ENCODE assay signal across 8 mouse cellular contexts in the genomic region with DNA sequence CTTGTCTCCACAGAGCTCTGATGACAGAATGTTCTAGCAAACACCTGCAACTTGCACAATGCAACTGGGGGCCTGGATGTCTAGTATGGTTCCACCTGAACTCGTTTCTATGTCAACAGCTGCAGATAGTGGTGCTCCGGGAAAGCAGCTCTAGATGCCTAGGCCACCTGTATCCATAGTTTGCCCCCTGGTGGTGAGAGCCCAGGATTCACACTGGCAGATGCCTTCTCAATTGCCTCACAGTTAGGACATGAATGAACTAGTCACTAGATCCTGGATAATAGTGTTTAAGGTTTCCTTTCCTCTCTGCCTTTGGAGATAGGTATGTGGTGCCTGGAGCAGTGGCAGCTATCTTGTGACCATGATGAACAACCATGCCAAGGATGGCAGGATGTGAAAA.
DNase-seq lines count a peak whose midpoint lies in the region; ATAC-seq and TF ChIP-seq lines count a peak whose summit lies in the region.

No protein-coding gene starts in this region.

- peak; percentile 83 for DNase-seq in heart, embryonic 10.5 days (ENCODE audit: low spot score)
- DNase-seq in layer of hippocampus, adult 18-20 months (ENCODE audit: low spot score in 2 of 2): peak; percentile 47 to 90
- peak; percentile 42 for DNase-seq in right cerebral cortex, postnatal 25 days
- peak; percentile 78 to 83 for DNase-seq in urinary bladder, postnatal 36 days (ENCODE audit: low spot score in 2 of 2)

- no peaks in the 10 kb centered on the region for H3K9me3 ChIP-seq in ES-Bruce4 (replicated peaks; ENCODE audit: control insufficient read depth, insufficient read depth, low read length, poor library complexity, severe bottlenecking)
- no peaks in the 10 kb centered on the region for H3K9me3 ChIP-seq in heart, embryonic 10.5 days
- no peaks in the 10 kb centered on the region for H3K9me3 ChIP-seq in lung, embryonic 16.5 days (ENCODE audit: control insufficient read depth, low read length)

- peak; percentile 60 for TF ChIP-seq CTCF in ES-Bruce4 (IDR thresholded peaks at IDR 0.05; ENCODE audit: low read depth, low read length)
- peak; percentile 47 for TF ChIP-seq CTCF in bone marrow macrophage, adult 2 months (IDR thresholded peaks at IDR 0.05; ENCODE audit: low read depth, low read length)

- no peaks in the 10 kb centered on the region for H3K27me3 ChIP-seq in ES-Bruce4 (ENCODE audit: control insufficient read depth, insufficient read depth, low read length, poor library complexity, severe bottlenecking)
- H3K27me3 ChIP-seq in heart, embryonic 10.5 days (ENCODE audit: insufficient read depth, poor library complexity, severe bottlenecking): no peaks in the 10 kb centered on the region
- H3K27me3 ChIP-seq in lung, embryonic 16.5 days (ENCODE audit: control insufficient read depth, insufficient read depth, low read depth, low read length): no peaks in the 10 kb centered on the region

- H3K9ac ChIP-seq in ES-Bruce4 (ENCODE audit: low read depth, poor library complexity, severe bottlenecking): no peak overlapping the region
- H3K9ac ChIP-seq in lung, embryonic 16.5 days (ENCODE audit: low read length): no peak overlapping the region

- ATAC-seq in erythroblast, adult 5-6 weeks (replicated peaks; ENCODE audit: low FRiP score, poor library complexity, severe bottlenecking): 0 out of 2 replicates have a peak, but pooled peaks have one; percentile 28
- ATAC-seq in lung, embryonic 16.5 days (ENCODE audit: low read depth): peak; percentile 57; the same call in 1 of the 2 replicates

- H3K36me3 ChIP-seq in ES-Bruce4 (ENCODE audit: control insufficient read depth, insufficient read depth, low read length, poor library complexity, severe bottlenecking): no peaks in the 10 kb centered on the region
- 0 out of 2 replicates have a peak, but pooled peaks cover 2% of the 10 kb centered on the region for H3K36me3 ChIP-seq in heart, embryonic 10.5 days
- H3K36me3 ChIP-seq in lung, embryonic 16.5 days (ENCODE audit: control insufficient read depth, insufficient read depth, low read length): no peaks in the 10 kb centered on the region

- 15% methylated on average over 2 of the region's 2 CpGs for WGBS in heart, embryonic 10.5 days
- WGBS in lung, embryonic 16.5 days: 4% methylated on average over 2 of the region's 2 CpGs

- H3K4me2 ChIP-seq in lung, embryonic 16.5 days (ENCODE audit: low read depth, low read length): no peak overlapping the region

- TF ChIP-seq POLR2A in ES-Bruce4 (IDR thresholded peaks at IDR 0.05; ENCODE audit: insufficient read depth, low read length): no peak
- TF ChIP-seq POLR2A in bone marrow macrophage, adult 2 months (IDR thresholded peaks at IDR 0.05; ENCODE audit: borderline replicate concordance, low read depth, low read length): no peak

- no peak overlapping the region for H3K4me3 ChIP-seq in ES-Bruce4 (ENCODE audit: low read depth, low read length)
- no peak overlapping the region for H3K4me3 ChIP-seq in bone marrow macrophage, adult 2 months (ENCODE audit: insufficient read depth, low read length)
- H3K4me3 ChIP-seq in heart, embryonic 10.5 days: no peak overlapping the region
- H3K4me3 ChIP-seq in lung, embryonic 16.5 days (ENCODE audit: low read length): no peak overlapping the region

- H3K4me1 ChIP-seq in ES-Bruce4 (ENCODE audit: control insufficient read depth, insufficient read depth, low read length): no peaks in the 10 kb centered on the region
- peaks cover 38% of the 10 kb centered on the region for H3K4me1 ChIP-seq in bone marrow macrophage, adult 2 months (ENCODE audit: control insufficient read depth, insufficient read depth, low read length)
- H3K4me1 ChIP-seq in heart, embryonic 10.5 days: peaks cover 44% of the 10 kb centered on the region
- H3K4me1 ChIP-seq in lung, embryonic 16.5 days (replicated peaks; ENCODE audit: control insufficient read depth, insufficient read depth, low read length): no peaks in the 10 kb centered on the region

- no peak for TF ChIP-seq EP300 in ES-Bruce4 (IDR thresholded peaks at IDR 0.05; ENCODE audit: insufficient read depth, low read depth, low read length)

- H3K27ac ChIP-seq in ES-Bruce4 (ENCODE audit: insufficient read depth, low read length): no peak overlapping the region
- H3K27ac ChIP-seq in bone marrow macrophage, adult 2 months (ENCODE audit: insufficient read depth, low read depth, low read length): no peak overlapping the region
- no peak overlapping the region for H3K27ac ChIP-seq in heart, embryonic 10.5 days
- H3K27ac ChIP-seq in lung, embryonic 16.5 days (ENCODE audit: low read length): no peak overlapping the region
